Mouse (Mus musculus) heart, adult 18-20 months (tissue): ENCODE measurements around the gene Usp2. TPM values are rescaled to one million over a fixed set of nuclear protein-coding genes. Genes with fewer than 3 reads are reported as not detected.

Experiments used
- DNase-seq, 2 experiments: peaks; one replicate each; pipeline ENCODE4 v3.0.0; 2021 to 2022; ENCODE audit warnings: mixed read lengths in 1 of 2
- long read RNA-seq, 2 experiments: library from polyadenylated mRNA; stranded (forward); transcript quantifications; one replicate each; pipeline ENCODE4 v2.0.0; 2021
- total RNA-seq, 2 experiments: library from RNA; stranded (reverse); gene quantifications; 2 replicates each; pipeline ENCODE4 v1.2.3; 2021

Gene Usp2
- total RNA-seq = 10 to 100 TPM; 89.8 to 95.9 TPM
- long read RNA-seq, experiment 1, transcript Usp2-203 (13 exons, 2,122 nt) = minor isoform, 6 of 76 reads
- long read RNA-seq, experiment 1, transcript Usp2-202 (12 exons, 2,057 nt) = major isoform, 31 of 76 reads
- long read RNA-seq, experiment 1, partial matches to known transcripts = 11 of 76 reads
- long read RNA-seq, experiment 1, other reads (novel, unspliced or antisense) = 24 of 76 reads
- long read RNA-seq, experiment 2, transcript Usp2-202 (12 exons, 2,057 nt) = major isoform, 29 of 48 reads
- long read RNA-seq, experiment 2, partial matches to known transcripts = 4 of 48 reads
- long read RNA-seq, experiment 2, other reads (novel, unspliced or antisense) = 11 of 48 reads

DNA sequence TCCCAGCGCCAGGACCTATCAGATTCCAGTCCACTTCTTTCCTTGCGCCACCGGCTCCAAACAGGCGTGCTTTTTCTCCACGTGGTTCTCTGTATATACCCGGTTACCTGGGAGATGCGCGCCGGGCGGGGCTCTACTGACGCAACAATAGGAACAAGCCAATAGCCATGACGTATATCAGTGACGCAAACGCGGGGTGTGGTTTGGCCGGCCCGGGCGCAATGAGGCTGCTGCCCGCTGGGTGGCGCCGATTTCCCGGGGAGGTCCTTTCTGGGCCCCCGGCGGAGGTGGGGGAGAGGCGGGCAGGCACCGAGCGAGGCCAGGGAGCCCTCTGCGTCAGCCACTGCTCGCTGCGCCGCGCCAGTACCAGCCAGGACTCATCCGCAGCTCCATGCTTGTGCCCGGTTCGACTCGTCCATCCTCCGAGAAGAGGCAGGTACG, at the start of gene Usp2:
Gene Usp2, plus strand, starts transcription at position 237 of the 441 bp plus-strand sequence.
- peak; percentile 98 to 100 for DNase-seq

DNA sequence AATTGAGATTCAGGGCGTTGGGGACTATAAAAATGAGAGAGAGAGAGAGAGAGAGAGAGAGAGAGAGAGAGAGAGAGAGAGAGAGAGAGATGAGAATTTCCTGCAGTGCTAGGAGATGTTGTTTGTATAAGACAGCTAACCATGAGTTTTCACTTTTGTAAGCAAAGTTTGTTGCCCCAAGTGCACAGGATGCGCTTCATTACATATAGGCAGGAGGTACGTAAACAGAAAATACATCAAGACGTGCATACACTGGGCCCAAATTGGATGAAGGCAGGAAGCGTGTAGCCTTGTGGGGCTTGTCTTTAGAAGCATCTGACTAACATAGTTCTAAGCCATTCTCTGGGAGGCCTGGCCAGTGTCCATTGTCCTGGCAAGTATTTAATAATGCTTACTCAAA, 49.0 kb upstream of the Usp2 start:
- DNase-seq = no peak

DNA sequence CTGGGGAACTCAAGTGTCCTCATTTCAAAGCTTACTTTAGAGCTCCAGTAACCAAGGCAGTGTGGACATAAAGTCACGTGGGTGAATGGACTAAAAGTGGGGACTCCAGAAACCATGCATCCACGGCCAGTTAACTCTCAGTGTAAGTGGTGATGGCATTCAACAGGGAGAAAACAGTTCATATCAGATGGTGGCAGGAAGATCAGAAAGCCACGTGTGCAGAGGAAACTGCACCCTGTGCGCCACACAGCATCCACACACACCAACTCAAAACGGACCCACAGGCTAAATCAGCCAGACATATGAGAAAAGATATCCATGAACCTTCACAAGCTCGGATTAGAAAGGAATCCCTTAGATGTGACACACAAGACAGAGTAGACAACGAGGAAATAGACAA, 46.8 kb upstream of the Usp2 start:
- no peak for DNase-seq

DNA sequence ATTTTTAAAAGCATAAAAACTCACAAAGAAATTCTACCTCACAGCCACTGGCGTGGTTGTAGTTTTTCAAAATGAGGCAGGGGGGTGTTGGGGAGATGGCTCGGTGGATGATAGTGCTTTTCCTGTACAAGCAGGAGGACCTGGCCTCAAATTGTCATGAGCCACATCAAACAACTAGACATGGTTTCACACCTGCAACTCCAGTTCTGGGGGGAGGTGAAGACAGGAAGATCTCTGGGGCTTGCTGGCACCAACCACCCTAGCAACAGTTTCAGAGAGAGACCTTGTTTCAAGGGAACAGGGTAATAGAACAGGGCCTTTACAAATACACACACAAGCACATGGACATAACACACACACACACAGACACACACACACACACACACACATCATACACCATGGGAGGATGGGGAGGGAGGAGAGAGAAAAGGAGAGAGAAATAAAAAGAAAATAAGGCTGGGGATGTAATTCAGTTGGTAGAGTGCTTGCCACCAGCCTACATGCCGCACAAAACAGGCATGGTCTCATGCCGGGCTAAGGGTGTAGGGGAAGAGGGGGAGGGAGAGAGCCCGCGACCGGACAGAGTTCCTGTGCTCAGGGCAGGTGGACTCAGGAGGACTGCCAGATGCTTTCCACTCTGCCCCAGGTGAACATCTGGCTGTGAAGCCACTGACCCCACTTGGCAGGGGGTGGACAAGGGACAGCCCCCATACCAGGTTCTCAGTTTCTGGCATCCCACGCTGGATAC, 44.5 kb upstream of the Usp2 start:
- no peak for DNase-seq

DNA sequence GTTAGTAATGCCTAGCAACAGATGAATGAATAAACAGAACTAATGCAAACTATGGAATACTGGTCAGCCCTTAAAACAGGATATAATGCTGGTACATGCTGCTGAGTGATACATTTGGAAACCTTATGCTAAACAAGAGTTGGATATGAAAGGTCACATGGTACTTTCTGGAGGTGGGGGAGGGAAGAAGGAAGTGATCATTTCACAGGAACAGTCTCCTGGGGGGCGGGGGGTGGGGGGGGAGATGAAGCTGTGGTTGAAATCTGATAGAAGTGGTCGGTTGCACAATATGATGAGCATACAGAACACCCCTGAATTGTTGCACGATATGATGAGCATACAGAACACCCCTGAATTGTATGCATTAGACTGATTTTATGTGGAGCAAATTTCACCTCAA, 42.7 kb upstream of the Usp2 start:
- DNase-seq = no peak

DNA sequence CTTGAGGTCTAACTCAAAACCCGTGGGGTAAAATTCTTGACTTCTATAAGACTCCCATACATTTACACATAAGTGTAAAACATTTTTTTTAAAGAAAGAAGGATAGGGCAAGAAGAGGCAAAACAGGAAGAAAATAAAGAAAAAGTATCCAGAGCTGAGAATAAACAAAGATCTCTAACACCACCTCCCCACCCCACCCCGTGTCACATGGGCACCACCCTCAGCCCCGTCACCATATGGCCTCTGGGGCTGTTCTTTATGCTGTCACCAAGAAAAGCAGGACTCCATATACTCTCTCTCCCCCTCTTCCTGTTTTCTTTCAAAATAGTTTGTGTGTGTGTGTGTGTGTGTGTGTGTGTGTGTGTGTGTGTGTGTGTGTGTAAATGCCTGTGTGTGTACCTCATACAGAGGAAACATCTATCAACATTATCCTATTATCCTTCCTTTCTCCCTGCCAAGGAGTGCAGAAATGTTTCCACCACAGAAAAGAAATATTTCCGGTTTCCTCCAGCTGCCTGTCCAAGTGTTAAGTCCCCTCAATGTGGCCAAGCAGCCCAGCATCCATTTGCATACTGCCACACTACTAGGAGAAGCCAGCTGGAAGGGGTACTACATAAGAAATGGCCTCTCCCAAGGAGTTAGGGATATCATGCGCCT, 37.1 kb upstream of the Usp2 start:
- no peak for DNase-seq

DNA sequence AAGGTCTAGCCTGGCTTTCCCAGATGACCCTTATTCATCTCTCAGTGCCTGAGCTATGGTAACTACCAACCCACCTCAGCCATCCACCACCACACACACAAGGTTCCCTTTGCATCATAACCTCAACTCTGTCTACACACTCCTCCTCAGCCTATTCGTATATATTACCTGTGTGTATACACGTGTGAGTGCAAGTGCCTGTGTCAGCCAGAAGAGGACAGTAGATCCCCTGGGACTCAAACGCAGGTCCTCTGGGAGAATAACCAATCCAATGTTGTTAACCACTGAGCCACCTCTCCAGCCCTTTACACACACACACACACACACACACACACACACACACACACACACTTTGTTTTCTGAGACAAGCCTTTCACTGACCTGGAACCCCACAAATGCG, 36.2 kb upstream of the Usp2 start:
- DNase-seq = no peak

DNA sequence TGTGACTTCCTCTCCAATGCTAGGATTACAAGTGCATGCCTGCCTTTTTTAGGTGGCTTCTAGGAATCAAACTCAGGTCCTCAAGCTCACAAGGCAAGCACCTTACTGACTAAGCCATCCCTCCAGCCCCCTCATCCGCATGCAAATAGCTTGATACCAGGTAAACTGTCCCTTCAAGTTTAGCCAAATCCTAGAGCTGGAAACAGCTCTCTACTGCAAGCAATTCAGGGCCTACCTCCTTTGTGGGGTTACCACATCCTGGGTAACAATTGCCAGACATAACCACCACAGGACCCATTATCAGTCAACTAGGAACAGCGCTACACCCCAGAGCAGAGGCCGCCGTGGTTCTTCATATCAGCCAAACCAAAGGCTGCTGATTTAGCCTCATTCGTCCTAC, 35.7 kb upstream of the Usp2 start:
- DNase-seq = no peak

DNA sequence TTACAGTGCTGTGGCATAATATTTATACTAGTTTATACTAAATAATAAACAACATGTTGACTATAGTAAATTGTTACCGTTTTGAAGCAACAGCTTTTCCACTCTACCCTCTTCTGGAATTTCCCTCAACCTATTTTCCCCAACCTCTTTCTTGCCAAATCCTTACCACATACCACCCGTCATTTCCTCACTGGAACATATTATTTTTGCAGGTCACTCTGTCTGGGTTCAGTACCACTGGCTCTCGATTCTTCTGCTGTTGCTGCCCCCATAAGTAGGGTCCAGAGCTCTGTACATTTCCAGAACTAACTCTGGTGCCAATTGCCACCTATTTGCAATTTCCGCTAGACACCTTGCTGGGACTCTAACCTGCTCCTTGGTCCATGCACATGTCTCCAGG, 34.9 kb upstream of the Usp2 start:
- no peak for DNase-seq

DNA sequence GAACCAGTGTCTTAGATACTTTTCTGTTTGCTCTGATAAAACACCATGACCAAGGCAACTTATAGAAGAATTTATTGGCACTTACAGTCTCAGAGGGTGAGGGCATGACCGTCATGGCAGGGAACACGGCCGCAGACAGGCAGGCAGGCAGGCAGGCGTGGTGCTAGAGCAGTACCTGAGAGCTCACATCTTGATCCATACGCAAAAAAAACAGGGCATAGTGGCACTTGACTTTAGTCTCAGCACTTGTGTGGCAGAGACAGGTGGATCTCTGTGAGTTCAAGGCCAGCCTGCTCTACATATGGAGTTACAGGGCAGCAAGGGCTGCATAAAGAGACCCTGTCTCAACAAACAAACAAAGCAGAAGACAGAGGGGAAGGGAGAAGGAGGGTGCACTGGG, 33.5 kb upstream of the Usp2 start:
- no peak for DNase-seq

DNA sequence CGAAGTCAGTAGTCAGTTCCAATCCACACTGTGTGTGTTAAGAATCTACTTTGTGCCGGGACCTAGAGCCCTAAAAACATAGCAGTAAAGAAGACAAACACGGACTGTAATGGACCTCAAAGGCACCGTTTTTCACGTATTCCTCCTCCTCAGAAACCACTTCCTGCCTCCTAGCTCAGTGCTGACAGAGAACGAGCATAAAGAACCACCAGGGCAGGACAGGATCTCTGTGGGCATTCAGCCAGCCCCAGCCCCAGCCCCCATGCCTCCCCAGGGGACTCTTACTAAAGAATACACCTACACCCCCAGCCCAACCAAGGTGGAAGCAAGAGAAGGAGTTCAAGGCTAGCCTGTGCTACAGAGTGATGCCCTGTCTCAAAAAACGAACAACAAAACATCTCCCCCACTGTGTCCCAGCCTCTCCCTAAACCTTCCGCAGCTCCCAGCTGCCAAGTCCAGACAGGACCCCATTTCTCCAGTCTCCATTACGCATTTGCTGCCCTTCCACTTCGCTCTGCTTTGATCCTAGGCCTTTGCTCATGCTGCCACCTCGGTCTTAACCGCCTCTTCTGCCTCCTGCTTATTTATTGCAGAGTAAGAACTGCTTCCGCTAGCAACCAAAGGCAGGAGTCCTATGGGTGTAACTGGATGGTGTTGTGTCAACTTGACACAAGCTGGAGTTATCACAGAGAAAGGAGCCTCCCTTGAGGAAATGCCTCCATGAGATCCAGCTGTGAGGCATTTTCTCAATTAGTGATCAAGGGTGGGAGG, 32.7 kb upstream of the Usp2 start:
- no peak for DNase-seq

DNA sequence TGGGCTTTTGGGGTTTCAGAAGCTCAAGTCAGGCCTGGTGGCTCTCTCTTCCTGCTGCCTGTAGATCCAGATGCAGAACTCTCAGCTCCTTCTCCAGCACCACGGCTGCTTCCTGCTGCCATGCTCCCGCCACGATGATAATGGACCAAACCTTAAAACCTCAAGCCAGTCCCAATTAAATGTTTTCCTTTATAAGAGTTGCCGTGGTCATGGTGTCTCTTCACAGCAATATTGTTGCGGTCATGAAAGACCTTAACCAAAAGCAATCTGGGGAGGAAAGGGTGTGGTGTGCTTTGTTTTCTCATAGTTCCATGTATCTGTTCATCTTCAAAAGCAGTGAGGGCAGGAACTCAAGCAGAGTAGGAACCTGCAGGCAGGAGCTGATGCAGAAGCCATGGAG, 29.7 kb upstream of the Usp2 start:
- DNase-seq = no peak

DNA sequence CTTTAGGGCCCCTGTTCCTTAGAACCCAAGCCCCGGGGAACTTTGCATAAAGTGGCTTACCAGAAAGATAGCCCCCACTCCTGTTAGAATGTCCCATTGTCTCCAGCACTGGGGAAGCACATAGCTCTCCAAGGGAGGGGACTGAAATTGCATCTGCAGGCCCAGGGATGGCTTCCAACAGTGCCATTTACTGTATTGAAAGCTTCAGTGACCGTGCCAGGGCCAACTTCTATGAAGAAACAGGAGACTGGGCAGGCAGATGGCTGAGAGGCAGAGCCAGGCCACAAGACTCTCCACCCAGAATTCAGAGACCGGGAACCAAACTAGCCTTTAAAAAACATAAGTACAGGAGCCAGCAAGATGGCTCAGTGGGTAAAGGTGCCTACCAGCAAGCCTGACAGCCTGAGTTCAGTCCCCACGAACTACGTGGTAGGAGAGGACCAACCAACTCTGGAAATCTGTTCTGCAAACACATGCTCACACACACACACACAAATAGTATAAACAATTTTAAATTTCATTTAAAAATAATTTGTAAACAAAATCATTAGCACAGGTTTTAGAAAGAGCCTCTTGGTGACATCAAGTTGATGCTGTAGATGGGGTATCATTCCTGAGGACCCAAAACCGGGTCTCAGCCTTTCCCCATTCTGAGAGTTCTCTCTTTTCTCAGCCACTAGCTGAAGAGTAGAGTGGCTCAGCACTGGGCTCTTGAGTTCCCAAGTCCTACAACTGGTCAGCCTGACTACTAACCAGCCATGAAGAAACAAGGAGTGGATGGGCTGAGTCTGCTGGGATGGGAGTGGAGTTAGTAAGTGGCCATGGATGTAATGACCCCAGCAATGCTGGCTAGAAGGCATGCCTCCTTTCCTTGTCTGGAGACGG, 25.1 kb upstream of the Usp2 start:
- no peak for DNase-seq

DNA sequence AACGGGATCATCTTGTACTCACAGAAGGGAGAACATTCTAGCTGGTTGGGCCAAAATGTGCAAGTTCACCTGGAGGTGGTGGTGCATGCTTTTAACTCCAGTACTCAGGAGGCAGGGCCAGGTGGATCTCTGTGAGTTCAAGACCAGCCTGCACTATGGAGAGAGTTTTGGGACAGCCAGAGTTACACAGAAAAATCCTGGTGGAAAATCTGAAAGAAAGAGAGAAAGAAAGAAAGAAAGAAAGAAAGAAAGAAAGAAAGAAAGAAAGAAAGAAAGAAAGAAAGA, 24.5 kb upstream of the Usp2 start:
- DNase-seq = no peak

DNA sequence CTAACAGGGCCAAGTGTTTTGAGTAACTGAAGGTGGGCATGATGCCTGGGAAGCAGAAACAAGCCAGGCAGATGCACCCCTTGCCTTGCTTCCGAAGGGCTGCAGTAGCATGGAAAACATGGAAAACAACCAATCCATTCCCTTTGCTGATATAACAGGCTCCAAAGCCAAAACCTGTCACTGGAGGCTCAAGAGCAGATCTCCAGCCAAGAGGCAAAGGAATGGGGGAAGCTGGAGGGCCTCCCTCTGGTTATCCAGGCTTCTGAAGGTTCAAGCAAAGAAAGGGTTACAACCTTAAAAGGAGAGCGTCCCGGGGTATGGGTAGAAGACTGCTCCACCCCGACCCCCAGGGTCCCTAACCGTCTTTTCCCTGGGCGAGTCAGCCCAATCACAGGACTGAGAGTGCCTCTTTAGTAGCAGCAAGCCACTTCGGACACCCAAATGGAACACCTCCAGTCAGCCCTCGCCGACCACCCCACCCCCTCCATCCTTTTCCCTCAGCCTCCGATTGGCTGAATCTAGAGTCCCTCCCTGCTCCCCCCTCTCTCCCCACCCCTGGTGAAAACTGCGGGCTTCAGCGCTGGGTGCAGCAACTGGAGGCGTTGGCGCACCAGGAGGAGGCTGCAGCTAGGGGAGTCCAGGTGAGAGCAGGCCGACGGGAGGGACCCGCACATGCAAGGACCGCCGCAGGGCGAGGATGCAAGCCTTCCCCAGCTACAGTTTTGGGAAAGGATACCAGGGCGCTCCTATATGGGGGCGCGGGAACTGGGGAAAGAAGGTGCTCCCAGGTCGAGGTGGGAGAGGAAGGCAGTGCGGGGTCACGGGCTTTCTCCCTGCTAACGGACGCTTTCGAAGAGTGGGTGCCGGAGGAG, 23.7 kb upstream of the Usp2 start, which contains the start of gene Thy1:
Gene Thy1, plus strand, starts transcription at position 549 of the 872 bp plus-strand sequence.
- peak; percentile 47 to 58 for DNase-seq

DNA sequence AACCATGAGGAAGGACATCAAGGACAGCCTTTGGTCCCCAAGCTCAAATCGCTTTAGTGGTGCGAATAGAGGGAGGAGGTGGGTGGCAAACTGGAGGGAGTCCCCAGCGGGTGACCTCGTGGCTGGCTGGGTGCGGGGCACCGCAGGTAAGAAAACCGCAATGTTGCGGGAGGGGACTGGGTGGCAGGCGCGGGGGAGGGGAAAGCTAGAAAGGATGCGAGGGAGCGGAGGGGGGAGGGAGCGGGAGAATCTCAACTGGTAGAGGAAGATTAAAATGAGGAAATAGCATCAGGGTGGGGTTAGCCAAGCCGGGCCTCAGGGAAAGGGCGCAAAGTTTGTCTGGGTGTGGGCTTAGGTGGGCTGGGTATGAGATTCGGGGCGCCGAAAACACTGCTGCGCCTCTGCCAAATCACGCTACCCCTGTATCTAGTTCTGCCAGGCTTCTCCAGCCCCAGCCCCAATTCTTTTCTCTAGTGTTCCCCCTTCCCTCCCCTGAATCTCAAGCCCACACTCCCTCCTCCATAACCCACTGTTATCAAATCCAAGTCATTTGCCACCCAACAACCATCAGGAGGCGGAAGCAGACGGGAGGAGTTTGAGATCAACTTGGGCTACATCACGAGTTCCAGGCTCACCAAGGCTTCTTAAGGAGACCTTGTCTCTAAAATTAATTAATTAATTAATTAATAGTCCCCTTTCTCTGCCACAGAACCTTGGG, 23.0 kb upstream of the Usp2 start:
- peak in 1 of 2 experiments; percentile 26 for DNase-seq

DNA sequence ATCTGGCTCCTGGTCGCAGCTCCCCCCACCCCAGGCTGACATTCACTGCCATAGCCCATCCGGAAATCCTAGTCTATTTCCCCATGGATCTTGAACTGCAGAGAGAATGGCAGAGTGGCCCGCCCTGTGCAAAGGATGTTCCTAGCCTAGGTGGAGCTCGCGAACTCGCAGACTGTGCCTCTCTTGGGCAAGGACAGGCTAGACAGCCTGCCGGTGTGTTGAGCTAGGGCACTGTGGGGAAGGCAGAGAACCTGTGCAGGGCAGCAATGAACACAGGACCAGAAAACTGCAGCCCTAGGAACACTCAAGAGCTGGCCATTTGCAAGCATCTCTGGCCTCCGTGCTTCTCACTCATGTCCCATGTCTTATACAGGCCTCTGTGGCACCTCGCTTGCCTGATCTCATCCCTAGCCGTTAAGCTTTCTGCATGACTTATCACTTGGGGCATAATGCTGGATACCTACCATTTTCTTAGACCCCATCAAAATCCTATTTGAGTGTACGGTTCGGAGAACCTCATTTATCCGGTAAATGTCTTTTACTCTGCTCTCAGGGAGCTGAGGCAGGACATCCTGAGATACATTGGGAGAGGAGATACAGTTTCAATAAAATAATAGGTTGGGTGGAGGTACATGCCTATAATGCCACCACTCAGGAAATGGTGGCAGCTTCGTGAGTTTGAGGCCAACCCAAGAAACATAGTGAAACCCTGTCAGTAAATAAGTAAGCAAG, 22.2 kb upstream of the Usp2 start:
- DNase-seq = peak in 1 of 2 experiments; percentile 13

DNA sequence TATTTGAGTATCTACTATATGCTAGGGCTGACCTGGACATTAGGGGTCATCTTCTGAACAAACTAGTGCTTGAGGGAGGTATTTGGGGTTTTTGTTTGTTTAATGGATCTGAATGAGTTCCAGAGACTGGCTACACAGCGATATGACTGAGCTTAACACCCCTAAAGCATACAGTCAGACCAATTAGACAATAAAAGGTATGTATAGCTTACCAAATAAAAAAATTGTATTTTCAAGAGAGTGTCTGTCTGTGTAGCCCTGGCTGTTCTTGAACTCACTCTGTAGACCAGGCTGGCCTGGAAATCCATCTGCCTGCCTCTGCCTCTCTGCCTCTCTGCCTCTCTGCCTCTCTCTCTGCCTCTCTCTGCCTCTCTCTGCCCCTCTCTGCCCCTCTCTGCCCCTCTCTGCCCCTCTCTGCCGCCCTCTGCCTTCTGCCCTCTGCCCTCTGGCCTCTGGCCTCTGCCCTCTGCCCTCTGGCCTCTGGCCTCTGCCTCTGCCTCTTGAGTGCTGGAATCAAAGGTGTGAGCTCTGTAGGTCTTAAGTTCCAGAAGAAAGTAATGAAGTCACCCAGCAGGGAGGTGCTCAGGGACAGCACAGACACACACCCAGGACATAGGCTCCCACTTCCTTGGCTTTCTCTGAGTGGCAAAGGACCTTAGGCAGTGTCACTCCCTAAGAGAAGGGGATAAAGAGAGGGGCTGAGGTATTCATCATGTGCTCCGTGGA, 21.5 kb upstream of the Usp2 start:
- DNase-seq = no peak
